Mouse (Mus musculus) hindbrain, embryonic 12.5 days (tissue): Measurements from ENCODE around the gene Vill. TPM values are rescaled to one million over a fixed set of nuclear protein-coding genes. Genes with fewer than 3 reads are reported as not detected.

Experiments
- ATAC-seq: fragments of 200-750 bp; cut with Nextera tagmentation; 2 replicates; pipeline ENCODE4 v1.8.0; 2017; ENCODE audit warnings: moderate TSS enrichment; ENCODE audit not compliant: low FRiP score
- H3K27ac ChIP-seq: fragments of 300-500 bp; sonication (generic); 2 replicates; pipeline ENCODE4 v1.5.1; 2016; ENCODE audit warnings: mild to moderate bottlenecking
- H3K27me3 ChIP-seq: fragments of 300-500 bp; sonication (generic); 2 replicates; pipeline ENCODE4 v1.6.1; 2016; ENCODE audit warnings: mild to moderate bottlenecking
- H3K36me3 ChIP-seq: fragments of 300-500 bp; sonication (generic); 2 replicates; pipeline ENCODE4 v1.6.1; 2016; ENCODE audit warnings: mild to moderate bottlenecking
- H3K4me1 ChIP-seq: fragments of 300-500 bp; sonication (generic); 2 replicates; pipeline ENCODE4 v1.6.1; 2016
- H3K4me2 ChIP-seq: fragments of 300-500 bp; sonication (generic); replicated peaks from 2 replicates; pipeline ENCODE4 v1.6.1; 2016; ENCODE audit warnings: mild to moderate bottlenecking
- H3K4me3 ChIP-seq: fragments of 300-500 bp; sonication (generic); 2 replicates; pipeline ENCODE4 v1.5.1; 2016; ENCODE audit warnings: mild to moderate bottlenecking
- H3K9ac ChIP-seq: fragments of 300-500 bp; sonication (generic); 2 replicates; pipeline ENCODE4 v1.6.1; 2016; ENCODE audit warnings: mild to moderate bottlenecking, moderate library complexity
- H3K9me3 ChIP-seq: fragments of 300-500 bp; sonication (generic); replicated peaks from 2 replicates; pipeline ENCODE4 v1.6.1; 2016; ENCODE audit warnings: mild to moderate bottlenecking
- WGBS: fragments of 180-500 bp; shearing (Covaris S2); methylation state at CpG from one replicate; pipeline ENCODE4 v1.1.7; 2016; 5-methylcytosine and 5-hydroxymethylcytosine counted together
- polyA plus RNA-seq: library from polyadenylated mRNA; unstranded; fragments of >200 nt; fragmentation: Nextera tagmentation; extraction: Ambion mirVana; gene quantifications from 2 replicates; pipeline ENCODE4 v1.2.1, GENCODE M21; 2016

Gene Vill
- polyA plus RNA-seq, result 13.8 and 14.9 TPM in 2 replicates

- H3K27me3 ChIP-seq, result peaks cover 23% of the 10 kb centered on the region
- ATAC-seq, result peak; percentile 63
- WGBS, result 19% methylated on average over 22 of the region's 22 CpGs
- peaks cover 21% of the 10 kb centered on the region for H3K4me1 ChIP-seq
- H3K4me3 ChIP-seq, result peak within 1 kb of the TSS; percentile 32
- peak within 1 kb of the TSS; percentile 54 for H3K4me2 ChIP-seq
- no peak within 1 kb of the TSS; the same call in 1 of the 2 replicates for H3K9ac ChIP-seq
- H3K36me3 ChIP-seq, result no peaks in the 10 kb centered on the region
- peak within 1 kb of the TSS; percentile 26; the same call in 1 of the 2 replicates for H3K27ac ChIP-seq
- no peaks in the 10 kb centered on the region for H3K9me3 ChIP-seq
Measured at GRCm38 (mm10) chr9:119052154-119052944, at the start of gene Vill. Gene Vill (plus strand): TSS chr9:119052778.

DNA sequence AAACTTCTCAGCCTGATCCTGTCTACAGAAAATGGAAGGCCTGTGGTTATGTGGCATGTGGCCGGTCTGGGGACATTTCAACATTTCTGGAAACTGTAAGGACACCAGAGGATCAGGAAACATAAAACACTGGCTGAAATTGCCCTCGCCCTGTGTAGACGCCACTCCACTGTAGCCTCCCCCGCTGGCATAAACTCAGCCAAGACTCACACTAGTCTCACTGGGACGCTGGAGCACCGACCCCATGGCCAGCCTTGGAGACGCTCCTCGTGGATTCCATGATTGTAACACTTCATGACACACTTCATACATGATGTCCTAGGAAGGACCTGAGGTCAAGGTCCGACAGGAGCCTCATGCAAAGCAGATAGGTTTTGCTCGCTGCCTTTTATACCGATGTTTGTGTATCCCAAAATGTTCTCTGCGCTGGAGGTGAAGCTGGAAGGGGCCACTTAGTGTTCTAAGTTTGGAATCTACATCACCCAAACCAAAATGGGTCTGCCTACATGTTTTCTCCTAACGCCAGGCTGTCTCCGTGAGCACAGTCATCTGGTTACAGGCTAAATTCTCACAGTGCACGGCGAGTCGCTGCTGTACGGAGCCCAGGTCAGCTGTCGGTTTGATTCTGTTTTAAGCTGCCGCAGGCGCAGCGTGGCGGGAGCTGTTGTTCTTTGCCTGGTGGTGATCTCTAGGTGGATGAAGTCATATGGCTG, 48.4 kb upstream of the Vill start:
- no peaks in the 10 kb centered on the region for H3K9me3 ChIP-seq
- no peak overlapping the region for H3K9ac ChIP-seq
- peaks cover 17% of the 10 kb centered on the region for H3K4me1 ChIP-seq
- no peaks in the 10 kb centered on the region for H3K27me3 ChIP-seq
- no peaks in the 10 kb centered on the region for H3K36me3 ChIP-seq
- H3K27ac ChIP-seq, result no peak overlapping the region
- no peak overlapping the region for H3K4me3 ChIP-seq
- WGBS, result 84% methylated on average over 23 of the region's 23 CpGs
- no peak overlapping the region for H3K4me2 ChIP-seq
- ATAC-seq, result no peak

- ATAC-seq, result no peak
- Histone ChIP-seq H3K9ac (no peak overlapping the region), H3K4me3 (no peak overlapping the region), H3K4me1 (peaks cover 18% of the 10 kb centered on the region), H3K36me3 (no peaks in the 10 kb centered on the region), H3K27me3 (no peaks in the 10 kb centered on the region), H3K27ac (no peak overlapping the region), H3K9me3 (no peaks in the 10 kb centered on the region), H3K4me2 (no peak overlapping the region)
- 89% methylated on average over 16 of the region's 16 CpGs for WGBS
Measured at GRCm38 (mm10) chr9:119004703-119005076, 47.9 kb upstream of the Vill start.

GRCm38 (mm10) chr9:119005303-119006029, 47.1 kb upstream of the Vill start:
- H3K9me3 ChIP-seq, result no peaks in the 10 kb centered on the region
- 58% methylated on average over 15 of the region's 15 CpGs for WGBS
- no peak overlapping the region for H3K4me3 ChIP-seq
- no peak for ATAC-seq
- no peak overlapping the region for H3K27ac ChIP-seq
- H3K4me1 ChIP-seq, result peaks cover 18% of the 10 kb centered on the region
- H3K36me3 ChIP-seq, result no peaks in the 10 kb centered on the region
- no peak overlapping the region for H3K4me2 ChIP-seq
- H3K9ac ChIP-seq, result no peak overlapping the region
- no peaks in the 10 kb centered on the region for H3K27me3 ChIP-seq

- no peak overlapping the region for H3K4me3 ChIP-seq
- no peak overlapping the region for H3K9ac ChIP-seq
- peaks cover 18% of the 10 kb centered on the region for H3K4me1 ChIP-seq
- no peak for ATAC-seq
- no peak overlapping the region for H3K27ac ChIP-seq
- no peaks in the 10 kb centered on the region for H3K9me3 ChIP-seq
- no peak overlapping the region for H3K4me2 ChIP-seq
- WGBS, result 83% methylated on average over 10 of the region's 10 CpGs
- no peaks in the 10 kb centered on the region for H3K27me3 ChIP-seq
- H3K36me3 ChIP-seq, result no peaks in the 10 kb centered on the region
Measured at GRCm38 (mm10) chr9:119007266-119007665, 45.3 kb upstream of the Vill start.

- peaks cover 15% of the 10 kb centered on the region for H3K4me1 ChIP-seq
- ATAC-seq, result no peak
- peaks cover 6% of the 10 kb centered on the region; the same call in 1 of the 2 replicates for H3K36me3 ChIP-seq
- no peak overlapping the region for H3K27ac ChIP-seq
- no peak overlapping the region for H3K4me2 ChIP-seq
- H3K9ac ChIP-seq, result no peak overlapping the region
- no peak overlapping the region for H3K4me3 ChIP-seq
- no peaks in the 10 kb centered on the region for H3K27me3 ChIP-seq
- H3K9me3 ChIP-seq, result no peaks in the 10 kb centered on the region
- WGBS, result 70% methylated on average over 7 of the region's 7 CpGs
Measured at GRCm38 (mm10) chr9:119008871-119009270, 43.7 kb upstream of the Vill start.

DNA sequence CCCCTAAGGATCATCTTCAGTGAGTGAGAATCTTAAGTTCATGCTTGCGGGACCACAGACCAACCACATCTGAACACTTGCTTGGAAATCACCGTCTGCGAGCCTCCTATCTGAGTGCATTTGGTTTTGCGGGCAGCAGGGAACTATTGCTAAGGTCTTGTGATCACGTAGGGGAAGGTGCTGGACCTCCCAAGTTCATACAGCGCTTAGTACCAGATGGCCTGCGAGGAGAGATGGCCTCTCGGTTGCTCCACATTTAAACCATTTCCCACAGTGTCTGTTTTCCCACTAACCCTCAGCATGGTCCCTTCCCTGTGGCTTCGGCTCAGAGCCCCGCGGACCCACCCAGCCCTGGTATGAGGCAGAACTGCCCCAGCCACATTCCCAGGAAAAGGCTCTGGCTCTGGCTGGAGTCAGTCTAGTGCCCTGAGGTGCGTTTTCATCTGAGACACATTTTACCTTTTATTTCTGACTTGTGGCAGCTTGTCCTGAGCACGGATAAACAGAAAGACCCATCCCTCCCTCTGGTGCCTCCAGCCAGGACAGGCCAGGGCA, 42.3 kb upstream of the Vill start:
- peaks cover 8% of the 10 kb centered on the region; the same call in 1 of the 2 replicates for H3K4me1 ChIP-seq
- no peaks in the 10 kb centered on the region for H3K27me3 ChIP-seq
- no peak overlapping the region for H3K9ac ChIP-seq
- no peak overlapping the region for H3K27ac ChIP-seq
- peaks cover 6% of the 10 kb centered on the region; the same call in 1 of the 2 replicates for H3K36me3 ChIP-seq
- no peak for ATAC-seq
- H3K4me3 ChIP-seq, result no peak overlapping the region
- 73% methylated on average over 13 of the region's 13 CpGs for WGBS
- no peak overlapping the region for H3K4me2 ChIP-seq
- H3K9me3 ChIP-seq, result no peaks in the 10 kb centered on the region

GRCm38 (mm10) chr9:119016785-119017507, 35.6 kb upstream of the Vill start:
- H3K27me3 ChIP-seq, result no peaks in the 10 kb centered on the region
- H3K27ac ChIP-seq, result no peak overlapping the region
- no peak overlapping the region for H3K4me3 ChIP-seq
- H3K9me3 ChIP-seq, result no peaks in the 10 kb centered on the region
- no peak overlapping the region for H3K9ac ChIP-seq
- no peaks in the 10 kb centered on the region for H3K4me1 ChIP-seq
- peaks cover 9% of the 10 kb centered on the region; the same call in 1 of the 2 replicates for H3K36me3 ChIP-seq
- ATAC-seq, result no peak
- no peak overlapping the region for H3K4me2 ChIP-seq
- WGBS, result 82% methylated on average over 7 of the region's 7 CpGs

DNA sequence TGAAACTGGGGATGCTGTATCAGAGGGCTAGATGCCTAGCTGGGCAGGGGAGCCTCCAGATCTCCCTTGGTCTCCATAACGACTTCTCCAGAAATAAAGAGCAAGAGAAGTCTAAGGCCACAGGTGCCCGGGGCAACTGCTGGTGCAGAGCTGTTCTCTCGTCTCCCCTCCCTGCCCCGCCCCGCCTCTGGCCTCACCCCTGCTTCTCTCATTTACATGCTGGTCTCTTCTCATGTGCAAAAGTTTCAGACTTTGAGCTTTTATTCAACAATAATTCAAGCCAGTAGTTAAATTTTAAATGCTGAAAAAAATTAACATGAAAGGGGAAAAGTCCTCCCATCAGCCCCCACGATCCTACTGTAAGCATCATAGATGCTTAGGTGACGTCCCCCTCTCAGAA, 30.8 kb upstream of the Vill start:
- Histone ChIP-seq H3K36me3 (0 out of 2 replicates have a peak, but pooled peaks cover 2% of the 10 kb centered on the region), H3K9ac (no peak overlapping the region), H3K4me2 (no peak overlapping the region), H3K9me3 (no peaks in the 10 kb centered on the region), H3K27ac (no peak overlapping the region), H3K27me3 (no peaks in the 10 kb centered on the region), H3K4me1 (no peaks in the 10 kb centered on the region), H3K4me3 (no peak overlapping the region)
- ATAC-seq, result no peak
- WGBS, result 81% methylated on average over 5 of the region's 7 CpGs

DNA sequence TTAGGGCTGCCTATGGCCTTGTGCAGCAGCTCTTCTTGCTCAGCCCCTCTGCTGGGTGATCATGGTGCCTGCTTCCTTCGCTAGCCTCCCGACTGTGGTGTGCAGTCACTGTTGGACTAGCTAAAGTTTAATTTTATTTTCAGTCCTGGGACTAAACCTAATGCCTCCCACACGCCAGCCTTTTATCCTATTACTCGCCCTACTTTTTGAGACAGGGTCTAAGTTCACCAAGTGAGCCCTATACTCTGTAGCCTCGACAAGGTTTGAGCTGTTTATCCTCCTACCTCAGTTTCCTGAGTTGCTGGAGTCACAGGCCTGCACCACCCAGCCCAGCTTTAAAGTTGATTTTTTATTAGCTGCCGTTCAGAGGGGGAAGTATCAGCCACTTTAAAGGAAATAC, 27.3 kb upstream of the Vill start:
- no peak for ATAC-seq
- no peaks in the 10 kb centered on the region for H3K36me3 ChIP-seq
- no peak overlapping the region for H3K4me2 ChIP-seq
- 85% methylated on average over 6 of the region's 6 CpGs for WGBS
- no peaks in the 10 kb centered on the region for H3K9me3 ChIP-seq
- no peak overlapping the region for H3K9ac ChIP-seq
- no peaks in the 10 kb centered on the region for H3K27me3 ChIP-seq
- H3K4me3 ChIP-seq, result no peak overlapping the region
- H3K4me1 ChIP-seq, result no peaks in the 10 kb centered on the region
- no peak overlapping the region for H3K27ac ChIP-seq

- no peaks in the 10 kb centered on the region for H3K36me3 ChIP-seq
- WGBS, result 82% methylated on average over 7 of the region's 7 CpGs
- H3K9ac ChIP-seq, result no peak overlapping the region
- no peaks in the 10 kb centered on the region for H3K9me3 ChIP-seq
- ATAC-seq, result no peak
- H3K27me3 ChIP-seq, result no peaks in the 10 kb centered on the region
- H3K4me2 ChIP-seq, result no peak overlapping the region
- no peaks in the 10 kb centered on the region for H3K4me1 ChIP-seq
- no peak overlapping the region for H3K27ac ChIP-seq
- H3K4me3 ChIP-seq, result no peak overlapping the region
Measured at GRCm38 (mm10) chr9:119025832-119026331, 26.7 kb upstream of the Vill start.
